Mouse (Mus musculus): ENCODE data around the gene Mmp2.

Mmp2 gene

DNA sequence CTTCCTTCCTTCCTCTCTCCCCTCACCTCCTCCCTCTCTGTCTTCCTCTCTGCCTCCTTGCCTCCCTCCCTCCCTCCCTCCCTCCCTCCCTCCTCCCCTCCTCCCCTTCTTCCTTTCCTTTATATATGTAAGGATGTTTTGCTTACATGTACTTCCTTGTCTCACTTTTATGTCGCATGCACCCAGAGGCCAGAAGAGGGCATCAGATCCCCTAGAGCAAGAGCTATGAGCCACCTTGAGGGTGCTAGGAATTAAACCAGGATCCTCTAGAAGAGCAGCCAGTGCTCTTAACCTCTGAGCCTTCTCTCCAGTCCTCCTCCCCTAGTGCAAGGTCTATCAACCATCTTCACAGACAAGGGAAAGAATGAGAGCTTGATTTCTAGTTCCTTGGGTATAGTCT, 69.0 kb downstream of the Mmp2 start:
- no peak for DNase-seq (ENCODE audit: low spot score in 2 of 2)

- DNase-seq (ENCODE audit: low spot score in 2 of 2) = no peak
These were observed 69.5 kb downstream of the Mmp2 start for GRCm38 (mm10) chr8:92896611-92897010.

DNA sequence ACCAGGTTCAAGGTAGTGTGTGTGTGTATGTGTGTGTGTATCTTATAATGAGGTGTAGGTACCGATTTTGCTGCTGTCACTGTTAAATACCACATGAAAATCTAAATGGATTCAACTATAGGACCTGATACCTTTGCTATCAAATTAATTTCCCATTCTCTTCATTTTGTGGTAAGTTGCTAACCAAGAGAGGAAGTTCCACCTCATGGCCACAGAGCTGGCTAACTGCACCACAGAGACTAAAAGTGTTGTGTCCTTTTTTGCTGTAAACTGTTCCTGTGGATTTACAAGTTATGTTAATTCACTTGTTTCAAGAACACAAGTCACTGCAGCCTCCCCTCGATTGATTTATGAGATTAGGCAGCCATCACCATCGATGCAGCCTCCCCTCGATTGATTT, 70.7 kb downstream of the Mmp2 start:
- DNase-seq (ENCODE audit: low spot score in 2 of 2) = no peak

GRCm38 (mm10) chr8:92899590-92899989, 72.5 kb downstream of the Mmp2 start:
- DNase-seq (ENCODE audit: low spot score in 2 of 2) = no peak

DNA sequence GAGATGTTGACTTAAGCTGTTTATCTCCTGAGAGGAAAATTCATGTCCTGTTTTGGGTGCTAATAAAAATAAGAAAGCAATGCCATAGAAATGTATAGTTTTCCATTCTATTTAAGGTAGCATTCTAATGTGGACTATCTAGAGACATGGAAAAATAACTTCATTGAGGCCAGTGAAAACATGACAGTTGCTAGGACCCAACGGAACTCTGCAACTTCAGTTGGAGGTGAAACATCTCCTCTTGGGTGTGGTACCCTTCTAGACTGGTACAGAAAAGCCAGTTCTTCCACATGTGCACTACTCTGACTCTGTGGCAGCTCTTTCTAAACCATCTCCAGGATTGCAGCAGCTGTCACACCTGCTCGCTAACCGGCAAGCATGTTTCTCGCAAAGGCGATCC, 74.0 kb downstream of the Mmp2 start, which contains the start of gene Capns2:
Capns2 (plus strand) TSS at position 301 of the 400 bp plus-strand sequence.
- no peak for DNase-seq (ENCODE audit: low spot score in 2 of 2)

DNA sequence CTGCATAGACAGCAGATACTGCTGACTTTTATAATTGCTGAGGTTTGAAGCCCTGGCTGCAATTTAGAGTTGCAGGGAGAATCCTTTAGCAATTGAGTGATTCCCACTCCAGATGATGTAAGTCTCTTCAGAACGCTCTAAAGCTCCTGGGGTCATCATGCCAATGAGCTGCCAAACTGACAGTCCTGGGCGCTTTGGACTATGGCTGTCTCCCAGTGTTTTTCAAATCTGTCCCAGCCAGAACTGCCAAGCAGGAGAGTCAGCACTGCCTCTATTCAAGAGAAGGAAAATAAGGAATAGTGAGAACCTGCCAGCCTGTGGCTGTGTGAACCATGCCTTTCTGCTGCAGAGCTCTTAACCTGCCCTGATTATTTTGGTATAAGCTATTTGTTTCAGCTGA, 75.9 kb downstream of the Mmp2 start:
- DNase-seq (ENCODE audit: low spot score in 2 of 2) = no peak

Data from spleen, postnatal 10 days (tissue).